Mouse (Mus musculus) liver, embryonic 15.5 days (tissue): ENCODE results near the gene Afap1l2. TPM values are rescaled to one million over a fixed set of nuclear protein-coding genes. Genes with fewer than 3 reads are reported as not detected.

Experiments used
- ATAC-seq: fragments of 200-750 bp; cut with Nextera tagmentation; 2 replicates; pipeline ENCODE4 v1.8.0; 2017; ENCODE audit warnings: moderate number of reproducible peaks, mild to moderate bottlenecking, moderate library complexity; ENCODE audit not compliant: insufficient read depth
- H3K27ac ChIP-seq: fragments of 300-500 bp; sonication (generic); replicated peaks from 2 replicates; pipeline ENCODE4 v1.5.1; 2015; ENCODE audit warnings: mild to moderate bottlenecking, inconsistent platforms
- H3K27me3 ChIP-seq: fragments of 300-500 bp; sonication (generic); 2 replicates; pipeline ENCODE4 v1.6.1; 2015; ENCODE audit warnings: mild to moderate bottlenecking, inconsistent platforms
- H3K36me3 ChIP-seq: fragments of 300-500 bp; sonication (generic); replicated peaks from 2 replicates; pipeline ENCODE4 v1.6.1; 2015; ENCODE audit warnings: moderate library complexity, mild to moderate bottlenecking, inconsistent platforms
- H3K4me1 ChIP-seq: fragments of 300-500 bp; sonication (generic); replicated peaks from 2 replicates; pipeline ENCODE4 v1.6.1; 2015; ENCODE audit warnings: inconsistent platforms
- H3K4me2 ChIP-seq: fragments of 300-500 bp; sonication (generic); 2 replicates; pipeline ENCODE4 v1.6.1; 2015; ENCODE audit warnings: moderate library complexity, mild to moderate bottlenecking, inconsistent platforms
- H3K4me3 ChIP-seq: fragments of 300-500 bp; sonication (generic); replicated peaks from 2 replicates; pipeline ENCODE4 v1.5.1; 2015; ENCODE audit warnings: mild to moderate bottlenecking, inconsistent platforms
- H3K9ac ChIP-seq: fragments of 300-500 bp; sonication (generic); 2 replicates; pipeline ENCODE4 v1.6.1; 2015; ENCODE audit warnings: moderate library complexity, mild to moderate bottlenecking, inconsistent platforms
- H3K9me3 ChIP-seq: fragments of 300-500 bp; sonication (generic); replicated peaks from 2 replicates; pipeline ENCODE4 v1.6.1; 2016; ENCODE audit warnings: inconsistent platforms
- WGBS: fragments of 180-500 bp; shearing (Covaris S2); methylation state at CpG from one replicate; pipeline ENCODE4 v1.1.7; 2015; ENCODE audit warnings: mixed read lengths; ENCODE audit not compliant: insufficient replicate concordance; 5-methylcytosine and 5-hydroxymethylcytosine counted together
- polyA plus RNA-seq: library from polyadenylated mRNA; unstranded; fragments of >200 nt; fragmentation: Nextera tagmentation; extraction: Ambion mirVana; gene quantifications from 2 replicates; pipeline ENCODE4 v1.2.1, GENCODE M21; 2015

The Afap1l2 gene
- polyA plus RNA-seq = 1.0 and 1.3 TPM in 2 replicates

GRCm38 (mm10) chr19:57007781-57008710 lies at the start of gene Afap1l2:
Gene Afap1l2, minus strand, starts transcription at chr19:57008228.
- Histone ChIP-seq H3K9ac (no peak within 1 kb of the TSS), H3K4me1 (no peaks in the 10 kb centered on the region), H3K9me3 (no peaks in the 10 kb centered on the region), H3K36me3 (no peaks in the 10 kb centered on the region), H3K27me3 (peaks cover 52% of the 10 kb centered on the region), H3K4me2 (peak within 1 kb of the TSS; percentile 62), H3K4me3 (peak within 1 kb of the TSS; percentile 48), H3K27ac (no peak within 1 kb of the TSS)
- ATAC-seq = no peak
- 2% methylated on average over 68 of the region's 68 CpGs for WGBS

- 82% methylated on average over 2 of the region's 2 CpGs for WGBS
- Histone ChIP-seq H3K27ac (no peak overlapping the region), H3K9me3 (no peaks in the 10 kb centered on the region; the same call in 1 of the 2 replicates), H3K36me3 (peaks cover 12% of the 10 kb centered on the region), H3K4me2 (no peak overlapping the region), H3K9ac (no peak overlapping the region), H3K4me3 (no peak overlapping the region), H3K4me1 (no peaks in the 10 kb centered on the region), H3K27me3 (no peaks in the 10 kb centered on the region)
- no peak for ATAC-seq
Observed at GRCm38 (mm10) chr19:57057568-57057967, 49.5 kb upstream of the Afap1l2 start.

GRCm38 (mm10) chr19:57055215-57056120 lies 47.4 kb upstream of the Afap1l2 start:
- no peak overlapping the region for H3K4me2 ChIP-seq
- H3K27ac ChIP-seq = no peak overlapping the region
- no peak overlapping the region for H3K9ac ChIP-seq
- H3K9me3 ChIP-seq = no peaks in the 10 kb centered on the region; the same call in 1 of the 2 replicates
- no peaks in the 10 kb centered on the region for H3K4me1 ChIP-seq
- WGBS = 70% methylated on average over 16 of the region's 16 CpGs
- ATAC-seq = no peak
- H3K4me3 ChIP-seq = no peak overlapping the region
- peaks cover 12% of the 10 kb centered on the region for H3K36me3 ChIP-seq
- H3K27me3 ChIP-seq = no peaks in the 10 kb centered on the region

GRCm38 (mm10) chr19:57052959-57053358 lies 44.9 kb upstream of the Afap1l2 start:
- Histone ChIP-seq H3K9me3 (no peaks in the 10 kb centered on the region; the same call in 1 of the 2 replicates), H3K4me2 (no peak overlapping the region), H3K9ac (no peak overlapping the region), H3K4me1 (no peaks in the 10 kb centered on the region), H3K27ac (no peak overlapping the region), H3K27me3 (no peaks in the 10 kb centered on the region), H3K36me3 (peaks cover 5% of the 10 kb centered on the region), H3K4me3 (no peak overlapping the region)
- WGBS = 68% methylated on average over 8 of the region's 8 CpGs
- no peak for ATAC-seq

GRCm38 (mm10) chr19:57052016-57052415 lies 44.0 kb upstream of the Afap1l2 start:
- H3K27ac ChIP-seq = no peak overlapping the region
- H3K9ac ChIP-seq = no peak overlapping the region
- no peak overlapping the region for H3K4me2 ChIP-seq
- H3K4me3 ChIP-seq = no peak overlapping the region
- H3K36me3 ChIP-seq = no peaks in the 10 kb centered on the region
- ATAC-seq = no peak
- no peaks in the 10 kb centered on the region for H3K4me1 ChIP-seq
- no peaks in the 10 kb centered on the region for H3K27me3 ChIP-seq
- no peaks in the 10 kb centered on the region for H3K9me3 ChIP-seq
- 68% methylated on average over 7 of the region's 7 CpGs for whole genome bisulfite sequencing

GRCm38 (mm10) chr19:57049592-57050090 lies 41.6 kb upstream of the Afap1l2 start:
- WGBS = 69% methylated on average over 16 of the region's 16 CpGs
- Histone ChIP-seq H3K4me3 (no peak overlapping the region), H3K27me3 (no peaks in the 10 kb centered on the region), H3K36me3 (no peaks in the 10 kb centered on the region), H3K4me2 (no peak overlapping the region), H3K27ac (no peak overlapping the region), H3K9ac (no peak overlapping the region), H3K4me1 (no peaks in the 10 kb centered on the region), H3K9me3 (no peaks in the 10 kb centered on the region)
- ATAC-seq = no peak

- 67% methylated on average over 9 of the region's 9 CpGs for WGBS
- no peak for ATAC-seq
- H3K27ac ChIP-seq = no peak overlapping the region
Observed at GRCm38 (mm10) chr19:57047671-57048320, 39.8 kb upstream of the Afap1l2 start.

GRCm38 (mm10) chr19:57039258-57039657 lies 31.2 kb upstream of the Afap1l2 start:
- Histone ChIP-seq H3K9me3 (no peaks in the 10 kb centered on the region), H3K36me3 (no peaks in the 10 kb centered on the region), H3K4me1 (no peaks in the 10 kb centered on the region), H3K9ac (no peak overlapping the region), H3K4me2 (no peak overlapping the region), H3K27ac (no peak overlapping the region), H3K27me3 (no peaks in the 10 kb centered on the region), H3K4me3 (no peak overlapping the region)
- WGBS = 44% methylated on average over 6 of the region's 6 CpGs
- no peak for ATAC-seq

More at GRCm38 (mm10) chr19:57047671-57048320, 39.8 kb upstream of the Afap1l2 start:
- no peak overlapping the region for H3K4me2 ChIP-seq
- no peak overlapping the region for H3K9ac ChIP-seq
- H3K4me1 ChIP-seq = no peaks in the 10 kb centered on the region
- H3K36me3 ChIP-seq = no peaks in the 10 kb centered on the region
- no peaks in the 10 kb centered on the region for H3K9me3 ChIP-seq
- H3K4me3 ChIP-seq = no peak overlapping the region
- H3K27me3 ChIP-seq = no peaks in the 10 kb centered on the region

- Histone ChIP-seq H3K36me3 (no peaks in the 10 kb centered on the region), H3K4me2 (no peak overlapping the region), H3K27ac (no peak overlapping the region), H3K9ac (no peak overlapping the region), H3K27me3 (no peaks in the 10 kb centered on the region), H3K4me3 (no peak overlapping the region), H3K4me1 (no peaks in the 10 kb centered on the region), H3K9me3 (no peaks in the 10 kb centered on the region)
- WGBS = 71% methylated on average over 15 of the region's 15 CpGs
- no peak for ATAC-seq
Observed at GRCm38 (mm10) chr19:57036860-57037259, 28.8 kb upstream of the Afap1l2 start.

- no peaks in the 10 kb centered on the region for H3K27me3 ChIP-seq
- no peaks in the 10 kb centered on the region for H3K9me3 ChIP-seq
- no peaks in the 10 kb centered on the region for H3K36me3 ChIP-seq
- H3K4me1 ChIP-seq = no peaks in the 10 kb centered on the region
- no peak overlapping the region for H3K27ac ChIP-seq
- no peak for ATAC-seq
- WGBS = 54% methylated on average over 4 of the region's 4 CpGs
- H3K4me3 ChIP-seq = no peak overlapping the region
- no peak overlapping the region for H3K4me2 ChIP-seq
- no peak overlapping the region for H3K9ac ChIP-seq
Observed at GRCm38 (mm10) chr19:57031582-57031981, 23.6 kb upstream of the Afap1l2 start.
